In genomic region chr9:77719675-77720074, GRCm38 (mm10) we compare ENCODE assay signal across 25 mouse cellular contexts. TPM values are rescaled to one million over a fixed set of nuclear protein-coding genes. Genes with fewer than 3 reads are reported as not detected.
DNase-seq lines count a peak whose midpoint lies in the region; ATAC-seq and TF ChIP-seq lines count a peak whose summit lies in the region.
"Had no signal": no experiment of that assay in that cellular context is flagged by ENCODE, and none has a peak within 500 bp of the region (broad histone marks: within the 10 kb centered on the region; RNA-seq: fewer than 3 reads in every experiment).

No protein-coding gene starts in this region.

- H3K27ac ChIP-seq in liver, adult 2 months (replicated peaks; ENCODE audit: insufficient read depth, low read depth, low read length), result peak overlapping the region; percentile 67
- H3K27ac ChIP-seq in liver, embryonic 11.5 days (ENCODE audit: low read depth, low read length), result no peak overlapping the region
- 0 out of 2 replicates have a peak overlapping the region, but pooled peaks have one; percentile 26 for H3K27ac ChIP-seq in lung, postnatal 0 days (ENCODE audit: low read length)
- H3K27ac ChIP-seq: embryonic facial prominence, embryonic 13.5 days; embryonic facial prominence, embryonic 15.5 days; forebrain, embryonic 10.5 days; forebrain, embryonic 12.5 days had no signal

- no peaks in the 10 kb centered on the region for H3K36me3 ChIP-seq in liver, adult 2 months (ENCODE audit: control insufficient read depth, insufficient read depth, low read length)
- H3K36me3 ChIP-seq in liver, embryonic 11.5 days (ENCODE audit: control insufficient read depth, insufficient read depth, low read length), result no peaks in the 10 kb centered on the region
- H3K36me3 ChIP-seq in lung, postnatal 0 days (ENCODE audit: insufficient read depth, low read length), result no peaks in the 10 kb centered on the region
- H3K36me3 ChIP-seq: embryonic facial prominence, embryonic 13.5 days; embryonic facial prominence, embryonic 15.5 days; forebrain, embryonic 10.5 days; forebrain, embryonic 12.5 days; G1E had no signal

- DNase-seq in liver, adult 2 months (ENCODE audit: extremely low read depth, low read depth, low spot score), result peak; percentile 94
- no peak for DNase-seq in liver, embryonic 11.5 days (ENCODE audit: low spot score)
- DNase-seq in lung, postnatal 0 days (ENCODE audit: low spot score), result peak; percentile 21
- no peak for DNase-seq in lung, adult 18-20 months
- DNase-seq in Muller cell, postnatal 12 days (ENCODE audit: inconsistent ontology term), result peak; percentile 39
- DNase-seq: adrenal gland, postnatal 10 days; adrenal gland, postnatal 25 days; B cell, adult 2 months; cerebellum, adult 11 months; cerebellum, adult 18-20 months; cerebellum, adult 8-10 months; cerebellum, adult 9-11 months; cerebellum, postnatal 14 days; cerebellum, postnatal 36 days; embryo, embryonic 11 days had no signal

- no peaks in the 10 kb centered on the region for H3K27me3 ChIP-seq in liver, adult 2 months (ENCODE audit: control insufficient read depth, insufficient read depth, low read length)
- H3K27me3 ChIP-seq in liver, embryonic 11.5 days (replicated peaks; ENCODE audit: control insufficient read depth, insufficient read depth, low read length), result no peaks in the 10 kb centered on the region
- no peaks in the 10 kb centered on the region for H3K27me3 ChIP-seq in lung, postnatal 0 days (replicated peaks; ENCODE audit: insufficient read depth, low read length)
- H3K27me3 ChIP-seq: CH12.LX; embryonic facial prominence, embryonic 13.5 days; embryonic facial prominence, embryonic 15.5 days; forebrain, embryonic 12.5 days had no signal

- peak overlapping the region; percentile 38; the same call in 1 of the 2 replicates for H3K9ac ChIP-seq in liver, adult 2 months (ENCODE audit: low read depth, low read length)
- no peak overlapping the region for H3K9ac ChIP-seq in liver, embryonic 11.5 days (ENCODE audit: low read depth, low read length)
- H3K9ac ChIP-seq in lung, postnatal 0 days (replicated peaks; ENCODE audit: low read depth), result no peak overlapping the region
- H3K9ac ChIP-seq: embryonic facial prominence, embryonic 13.5 days; embryonic facial prominence, embryonic 15.5 days; forebrain, embryonic 12.5 days had no signal

- WGBS in liver, adult 2 months, result 42% methylated on average over 1 of the region's 1 CpGs
- WGBS in liver, embryonic 11.5 days, result 74% methylated on average over 1 of the region's 1 CpGs
- WGBS in lung, postnatal 0 days, result 94% methylated on average over 1 of the region's 1 CpGs

- H3K4me3 ChIP-seq in liver, adult 2 months (ENCODE audit: insufficient read depth, low read depth, low read length), result peak overlapping the region; percentile 0; the same call in 1 of the 2 replicates
- no peak overlapping the region for H3K4me3 ChIP-seq in liver, embryonic 11.5 days (ENCODE audit: low read depth, low read length)
- no peak overlapping the region for H3K4me3 ChIP-seq in lung, postnatal 0 days (ENCODE audit: low read depth, low read length)
- H3K4me3 ChIP-seq: embryonic facial prominence, embryonic 13.5 days; embryonic facial prominence, embryonic 15.5 days; erythroblast, embryonic 14.5 days; forebrain, embryonic 10.5 days; forebrain, embryonic 12.5 days had no signal

- no peaks in the 10 kb centered on the region; the same call in 1 of the 2 replicates for H3K79me2 ChIP-seq in liver, adult 2 months (ENCODE audit: control insufficient read depth, insufficient read depth, low read length)

- ATAC-seq in liver, embryonic 11.5 days (replicated peaks; ENCODE audit: low FRiP score), result no peak
- ATAC-seq in lung, postnatal 0 days, result no peak
- ATAC-seq: CD4-positive, CD25-positive, alpha-beta regulatory T cell, adult 4 months; forebrain, embryonic 14.5 days; forebrain, embryonic 16.5 days had no signal

- H3K9me3 ChIP-seq in liver, embryonic 11.5 days (ENCODE audit: control insufficient read depth, low read length), result no peaks in the 10 kb centered on the region
- H3K9me3 ChIP-seq in lung, postnatal 0 days (ENCODE audit: low read length), result no peaks in the 10 kb centered on the region
- H3K9me3 ChIP-seq: embryonic facial prominence, embryonic 13.5 days; embryonic facial prominence, embryonic 15.5 days; forebrain, embryonic 10.5 days; forebrain, embryonic 12.5 days; G1E had no signal

- TF ChIP-seq POLR2A in liver, adult 2 months (IDR thresholded peaks at IDR 0.05; ENCODE audit: extremely low read depth, insufficient read depth, low read length), result no peak

- no peak for TF ChIP-seq EP300 in lung, postnatal 0 days (IDR thresholded peaks at IDR 0.05)

- H3K4me1 ChIP-seq in liver, adult 2 months (ENCODE audit: control insufficient read depth, insufficient read depth, low read length), result peaks cover 22% of the 10 kb centered on the region
- no peaks in the 10 kb centered on the region for H3K4me1 ChIP-seq in liver, embryonic 11.5 days (replicated peaks; ENCODE audit: control insufficient read depth, insufficient read depth, low read length)
- H3K4me1 ChIP-seq in lung, postnatal 0 days (ENCODE audit: insufficient read depth, low read depth, low read length), result peaks cover 2% of the 10 kb centered on the region; the same call in 1 of the 2 replicates
- H3K4me1 ChIP-seq: embryonic facial prominence, embryonic 13.5 days; embryonic facial prominence, embryonic 15.5 days; forebrain, embryonic 10.5 days; forebrain, embryonic 12.5 days had no signal

- no peak overlapping the region for H3K4me2 ChIP-seq in liver, embryonic 11.5 days
- H3K4me2 ChIP-seq in lung, postnatal 0 days (replicated peaks; ENCODE audit: low read depth, low read length), result no peak overlapping the region
- H3K4me2 ChIP-seq: embryonic facial prominence, embryonic 13.5 days; embryonic facial prominence, embryonic 15.5 days; forebrain, embryonic 12.5 days had no signal

- no peak for TF ChIP-seq CTCF in liver, adult 2 months (IDR thresholded peaks at IDR 0.05; ENCODE audit: low read depth, low read length)
- no peak for TF ChIP-seq CTCF in lung, postnatal 0 days (IDR thresholded peaks at IDR 0.05)

RNA-seq across cellular contexts. Expression of gene Gclc, which starts 34.7 kb away (rescaled TPM):
- total RNA-seq in liver, adult 2 months (2014; rRNA removed), result 122 and 173 TPM in 2 replicates
- polyA plus RNA-seq in liver, adult 2 months (2012; rRNA removed), result 125 and 136 TPM in 2 replicates
- 29.7 and 32.8 TPM in 2 replicates for polyA plus RNA-seq in liver, embryonic 11.5 days (2014; fragmentation: Nextera tagmentation; extraction: Ambion mirVana)
- polyA plus RNA-seq in lung, postnatal 0 days (2015; fragmentation: Nextera tagmentation; extraction: Ambion mirVana), result 40.8 and 71.8 TPM in 2 replicates

Comparison
In these comparisons a context has a peak if more than half of its experiments do, and no peak if none do; other contexts are left out.
1. DNase-seq: peak in liver, adult 2 months (single experiment), lung, postnatal 0 days (single experiment) and Muller cell, postnatal 12 days (single experiment); none in liver, embryonic 11.5 days (single experiment) and lung, adult 18-20 months (0 of 2).